Mouse (Mus musculus): ENCODE data around the gene E2f7.

E2f7 gene

DNA sequence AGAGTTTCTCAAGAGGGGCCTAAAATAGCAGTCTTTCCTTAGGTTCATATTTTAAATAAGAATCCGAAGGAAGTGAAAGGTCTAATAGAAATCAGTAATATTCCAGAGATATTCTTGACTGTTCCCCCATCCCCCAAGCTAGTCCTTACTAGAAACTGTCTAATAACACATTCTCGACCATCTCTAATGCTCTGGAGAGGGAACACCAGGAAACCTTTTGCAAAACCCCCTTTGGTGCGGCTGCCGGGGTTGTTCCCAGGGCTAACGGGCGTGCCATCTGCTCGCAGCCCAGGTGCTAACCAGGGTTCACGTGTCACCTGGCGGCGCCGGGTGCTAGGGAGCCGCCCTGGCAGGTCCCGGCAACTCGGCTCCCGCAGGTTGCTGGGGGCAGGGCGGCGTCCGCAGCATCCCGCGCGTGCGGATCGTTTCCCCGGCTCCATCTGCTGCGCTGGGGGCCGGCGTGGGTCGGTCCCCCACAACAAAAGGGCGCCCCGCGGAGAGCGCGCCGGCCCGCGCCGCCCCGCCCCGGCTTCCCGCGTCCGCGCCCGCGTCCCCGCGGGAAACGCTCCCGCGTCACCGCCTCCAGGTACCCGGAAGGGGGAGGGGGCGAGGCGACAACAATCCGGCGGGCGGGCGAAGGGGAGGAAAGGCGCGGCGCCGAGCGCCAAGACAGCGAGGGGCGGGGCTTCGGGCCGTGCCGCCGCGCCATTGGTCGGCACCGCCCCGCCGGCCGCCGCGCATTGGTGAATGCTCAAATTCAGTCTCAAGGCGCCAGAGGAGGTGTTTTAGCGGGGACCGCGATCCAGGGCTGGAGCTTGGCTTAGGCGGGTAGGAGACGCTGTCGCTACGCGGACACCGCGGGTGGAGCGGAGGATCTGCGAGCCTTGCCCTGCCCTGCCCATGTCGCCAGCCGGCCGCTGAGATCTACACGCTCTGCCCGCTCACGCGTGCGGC, at the start of gene E2f7:
TSS of gene E2f7 (plus strand) at position 754 of the 954 bp plus-strand sequence.
- DNase-seq (ENCODE audit: low read depth), result peak; percentile 73

- DNase-seq (ENCODE audit: low read depth), result no peak
Measured at GRCm38 (mm10) chr10:110701276-110701675, 44.0 kb upstream of the E2f7 start.

GRCm38 (mm10) chr10:110705672-110706071, 39.6 kb upstream of the E2f7 start:
- peak; percentile 5 for DNase-seq (ENCODE audit: low read depth)

DNA sequence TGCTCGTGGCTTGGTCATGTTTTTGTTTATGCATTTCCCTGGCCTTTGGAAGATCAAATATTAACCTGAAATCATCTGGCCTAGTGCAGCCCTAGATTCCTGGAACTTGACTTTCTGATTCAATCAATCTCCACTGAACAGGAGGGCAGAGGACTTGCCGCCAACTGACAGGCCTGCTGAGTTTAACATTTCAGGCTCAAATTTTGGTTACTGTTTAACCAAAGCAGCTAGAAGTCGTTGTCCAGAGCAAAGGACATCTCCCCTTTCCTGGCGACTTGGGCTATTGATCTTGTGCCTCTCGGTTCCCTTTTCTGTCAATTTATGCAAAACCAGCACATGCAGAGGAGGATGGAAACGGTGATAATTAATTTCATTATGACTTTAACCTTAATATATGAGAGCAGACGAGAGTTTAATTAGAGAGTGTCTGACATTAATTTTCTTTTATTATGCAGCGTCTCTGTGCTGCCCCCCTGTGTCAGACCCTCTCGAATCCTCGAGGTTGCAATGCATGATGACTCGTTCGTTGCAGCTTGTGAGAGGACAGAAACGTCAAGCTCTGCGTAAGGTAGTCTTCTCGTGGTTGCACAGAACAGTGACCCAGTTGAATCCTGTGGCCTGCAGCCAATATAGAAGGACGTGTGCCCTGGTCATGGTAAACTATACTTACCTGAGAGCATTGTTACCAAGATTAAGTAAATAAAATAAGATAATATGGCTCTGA, 37.7 kb upstream of the E2f7 start:
- no peak for DNase-seq (ENCODE audit: low read depth)

GRCm38 (mm10) chr10:110716887-110717286, 28.4 kb upstream of the E2f7 start:
- DNase-seq (ENCODE audit: low read depth), result no peak

DNA sequence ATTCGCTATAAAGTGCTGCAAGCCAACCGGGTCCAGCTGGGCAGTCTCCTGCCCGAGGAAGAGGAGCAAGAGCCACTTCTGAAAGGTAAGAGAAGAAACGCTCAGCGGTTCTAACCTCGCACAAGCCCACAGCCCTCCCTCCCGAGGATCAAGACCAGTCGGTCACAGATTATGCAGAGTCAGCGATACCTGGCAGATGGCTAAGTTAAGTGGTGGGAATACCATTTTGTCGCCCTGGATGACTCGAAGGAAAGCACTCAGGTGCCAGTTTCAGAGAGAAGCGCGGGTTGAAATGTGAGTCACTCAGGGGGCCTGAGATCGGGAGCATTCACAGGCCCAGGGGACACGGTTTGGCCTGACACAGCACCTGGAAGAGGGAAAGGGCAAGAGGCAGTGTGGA, 18.8 kb upstream of the E2f7 start:
- no peak for DNase-seq (ENCODE audit: low read depth)

GRCm38 (mm10) chr10:110727816-110728215, 17.4 kb upstream of the E2f7 start:
- peak; percentile 45 for DNase-seq (ENCODE audit: low read depth)

DNA sequence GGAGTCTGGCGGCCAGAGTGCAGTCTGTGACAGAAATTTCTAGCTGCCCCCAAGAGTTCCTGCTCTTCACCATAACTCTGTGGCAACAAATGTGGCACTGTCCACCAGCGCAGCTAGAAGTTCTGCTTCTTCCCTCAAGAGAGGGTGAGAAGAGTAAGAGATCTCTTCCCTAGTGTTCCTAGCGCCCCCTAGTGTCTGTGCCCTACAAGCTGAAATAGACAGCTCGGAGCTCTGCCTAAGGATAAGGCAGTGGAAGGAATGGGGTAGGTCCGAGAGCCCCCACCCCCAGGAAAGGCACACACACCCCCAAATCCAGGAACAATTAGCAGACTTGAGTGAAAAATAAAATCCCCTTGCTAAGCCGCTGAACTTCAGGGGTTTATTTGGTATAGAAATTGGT, 11.9 kb upstream of the E2f7 start:
- DNase-seq (ENCODE audit: low read depth), result peak; percentile 71

DNA sequence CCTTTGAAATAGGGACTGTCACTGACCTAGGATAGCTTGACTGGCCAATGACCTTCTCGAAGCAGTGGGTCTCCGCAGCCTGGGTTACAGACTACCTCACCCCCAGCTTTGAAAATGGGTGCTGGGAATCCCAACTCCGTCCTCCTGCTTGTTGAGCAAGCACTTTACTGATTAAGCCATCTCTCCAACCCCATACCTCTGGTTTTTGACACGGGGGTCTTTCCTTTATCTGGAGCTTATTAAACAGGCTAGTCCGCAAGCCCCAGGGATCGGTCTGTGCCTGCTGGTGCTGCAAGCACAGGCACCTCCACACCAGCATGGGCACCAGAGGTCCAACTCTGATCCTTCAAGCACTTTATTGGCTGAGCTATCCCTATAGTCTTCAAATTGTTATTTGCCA, 1.5 kb upstream of the E2f7 start:
- DNase-seq (ENCODE audit: low read depth), result no peak

DNA sequence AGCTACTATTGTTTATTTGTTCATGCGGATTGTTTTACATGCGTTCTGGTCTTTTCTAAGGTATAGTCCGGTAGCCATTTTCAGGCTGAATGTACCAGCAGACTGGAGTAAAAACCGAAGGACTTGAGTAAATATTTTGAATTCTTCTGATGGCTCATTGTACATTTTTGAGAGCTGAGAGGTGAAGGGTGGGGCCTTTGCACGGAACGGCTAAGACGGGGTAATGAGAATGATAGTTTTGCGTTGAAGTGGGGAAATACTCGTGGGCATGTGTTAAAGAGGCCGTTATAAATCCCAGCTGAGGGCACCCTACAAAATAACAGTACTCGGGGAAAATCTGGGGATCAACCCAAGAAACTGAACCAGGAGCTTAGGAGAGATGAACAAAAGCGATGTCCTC, 1.1 kb upstream of the E2f7 start:
- no peak for DNase-seq (ENCODE audit: low read depth)

GRCm38 (mm10) chr10:110745640-110746032, 397 bp downstream of the E2f7 start:
- DNase-seq (ENCODE audit: low read depth), result no peak

DNA sequence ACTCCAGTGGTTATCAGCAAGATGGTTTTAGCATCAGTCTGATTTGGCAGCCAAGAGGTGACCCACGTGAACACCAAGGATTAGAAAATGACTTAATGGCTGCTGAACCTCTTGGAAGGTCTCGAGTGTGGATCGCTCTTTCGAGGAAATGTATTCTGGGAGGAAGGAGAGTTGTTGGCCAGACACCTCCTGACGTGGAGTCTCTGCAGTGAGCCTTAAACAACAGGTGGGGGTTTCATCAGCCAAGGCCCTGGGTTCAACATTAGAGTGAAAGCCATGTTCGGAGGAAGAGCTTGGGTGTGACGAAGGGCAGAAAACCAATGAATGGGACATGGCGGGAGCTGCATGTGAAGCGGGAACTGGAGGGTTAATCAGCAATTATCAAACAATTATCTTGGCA, 3.8 kb downstream of the E2f7 start:
- DNase-seq (ENCODE audit: low read depth), result no peak

DNA sequence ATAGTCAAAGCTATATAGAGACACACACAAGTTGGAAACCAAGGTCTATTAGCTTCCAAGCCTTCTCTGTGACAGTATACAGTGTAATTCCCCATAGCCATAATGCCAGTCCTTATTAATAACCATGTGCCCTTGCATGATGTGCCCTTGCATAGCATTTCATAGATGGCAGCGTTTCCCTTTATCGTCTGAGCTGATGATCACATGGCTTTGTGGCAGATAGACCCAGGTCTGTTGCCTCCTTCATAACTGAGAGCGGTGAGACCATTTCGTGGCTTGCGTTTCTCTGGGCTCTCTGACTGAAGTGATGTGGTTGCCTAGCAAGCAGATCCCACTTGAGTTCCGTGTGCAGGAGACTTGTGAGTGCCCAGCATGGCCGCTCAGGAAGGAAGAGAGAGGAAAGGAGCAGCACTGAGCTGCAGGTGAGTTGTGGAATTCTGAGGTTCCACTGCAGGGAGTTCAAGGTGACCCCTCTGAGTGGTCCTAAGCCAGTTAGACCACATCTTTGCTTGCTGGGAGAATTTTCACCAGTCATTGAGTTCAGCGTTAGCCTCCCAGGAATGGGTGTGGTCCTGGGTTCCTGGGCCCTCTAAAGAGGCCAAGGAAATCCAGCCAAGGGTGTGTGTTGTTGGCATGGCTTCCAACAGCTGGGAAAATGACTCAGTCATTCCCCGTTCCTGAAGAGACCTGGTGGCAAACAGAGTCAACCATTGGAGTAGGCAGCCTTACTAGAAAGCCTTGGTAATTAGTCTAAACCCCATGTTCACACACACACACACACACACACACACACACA, 4.5 kb downstream of the E2f7 start:
- no peak for DNase-seq (ENCODE audit: low read depth)

DNA sequence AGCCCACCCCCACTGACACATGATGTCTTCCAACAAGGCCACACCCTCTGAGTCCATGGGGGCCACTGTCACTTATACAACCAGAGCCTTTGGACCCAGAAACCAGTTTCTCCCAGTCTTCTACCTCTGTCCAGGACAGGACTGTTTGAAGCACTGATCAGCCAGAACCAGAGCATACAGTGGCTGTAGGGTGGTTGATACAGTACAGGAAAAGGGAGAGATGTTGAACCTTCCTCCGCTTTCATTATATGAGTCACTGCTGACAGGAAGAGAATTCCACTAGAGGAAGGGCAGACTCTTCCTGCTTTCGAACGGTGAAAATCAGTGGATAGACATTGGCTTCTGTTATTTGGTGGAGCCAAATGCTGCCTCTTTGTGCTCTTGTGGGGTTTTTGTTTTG, 7.6 kb downstream of the E2f7 start:
- no peak for DNase-seq (ENCODE audit: low read depth)

DNA sequence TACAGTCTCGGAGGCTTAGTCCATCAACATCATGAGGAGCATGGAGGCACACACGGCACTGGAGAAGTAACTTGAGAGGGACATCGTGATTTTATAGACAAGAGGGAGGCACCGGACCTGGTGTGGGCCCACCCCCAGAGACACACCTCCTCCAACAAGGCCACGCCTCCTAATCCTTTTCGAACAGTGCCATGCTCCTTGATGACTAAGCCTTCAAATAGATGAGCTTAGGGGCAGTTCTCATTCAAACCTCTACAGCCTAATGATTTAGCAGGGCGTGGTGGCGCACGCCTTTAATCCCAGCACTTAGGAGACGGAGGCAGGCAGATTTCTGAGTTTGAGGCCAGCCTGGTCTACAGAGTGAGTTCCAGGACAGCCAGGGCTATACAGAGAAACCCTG, 10.3 kb downstream of the E2f7 start:
- DNase-seq (ENCODE audit: low read depth), result no peak

DNA sequence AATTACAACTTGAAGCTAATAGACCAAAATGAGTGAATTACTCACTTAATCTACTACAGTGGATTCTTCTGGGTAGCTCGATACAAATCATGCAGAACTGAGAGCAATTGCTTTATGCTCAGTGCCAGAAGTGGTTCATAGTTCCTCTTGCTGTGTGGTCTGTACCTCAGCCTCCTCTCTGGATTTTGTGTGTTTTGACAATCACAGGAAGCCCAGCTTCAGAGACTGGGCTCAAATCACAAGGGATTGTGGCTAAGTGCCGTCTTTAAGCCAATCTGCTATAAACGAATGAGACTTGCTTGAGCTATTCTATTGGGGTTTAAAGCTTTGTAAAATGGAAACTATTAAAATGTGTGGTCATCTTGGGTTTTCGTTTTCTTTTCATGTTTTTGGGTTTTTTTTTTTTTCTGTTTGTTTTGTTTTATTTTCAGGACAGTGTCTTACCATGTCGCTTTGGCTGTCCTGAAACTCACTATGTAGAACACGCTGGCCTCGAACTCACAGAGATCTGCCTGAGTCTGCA, 11.1 kb downstream of the E2f7 start:
- no peak for DNase-seq (ENCODE audit: low read depth)

DNA sequence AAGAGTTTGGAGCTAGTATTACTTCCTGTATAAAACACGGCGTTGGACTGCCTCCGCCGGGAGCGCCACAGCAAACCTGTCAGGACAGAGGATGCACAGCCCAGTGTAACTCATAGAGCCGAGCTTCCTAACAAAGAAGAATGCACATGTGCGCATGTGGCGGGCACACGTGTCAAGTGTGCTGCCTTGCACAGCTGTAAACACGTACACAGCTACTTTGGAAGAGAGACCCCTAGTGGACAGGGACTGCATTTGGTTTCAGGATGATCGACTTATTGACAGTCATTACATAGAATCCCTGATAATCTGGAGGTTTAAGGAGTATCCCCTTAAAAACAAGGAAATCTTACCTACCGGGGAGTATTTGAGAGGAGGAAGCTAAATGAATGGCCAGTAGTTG, 15.3 kb downstream of the E2f7 start:
- peak; percentile 31 for DNase-seq (ENCODE audit: low read depth)

GRCm38 (mm10) chr10:110762134-110762884, 17.1 kb downstream of the E2f7 start:
- no peak for DNase-seq (ENCODE audit: low read depth)

DNA sequence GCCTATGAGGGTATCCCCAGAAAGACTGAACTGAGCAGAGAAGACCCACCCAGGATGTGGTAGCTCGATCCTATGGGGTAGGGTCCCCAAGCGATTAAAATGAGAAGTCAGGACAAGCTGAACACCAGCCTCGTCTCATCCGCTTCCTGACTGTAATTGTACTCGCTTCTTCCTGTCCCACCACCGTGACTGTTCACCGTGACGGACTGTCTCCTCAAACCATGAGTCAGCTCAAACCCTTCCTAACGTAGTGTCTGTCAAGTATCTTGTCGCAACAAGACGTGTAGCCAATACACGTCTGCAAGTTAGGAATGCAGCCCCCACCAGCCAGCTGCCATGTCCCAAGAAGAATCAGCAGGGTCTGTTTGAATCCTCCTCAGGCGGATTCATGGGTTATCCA, 18.2 kb downstream of the E2f7 start:
- DNase-seq (ENCODE audit: low read depth), result no peak

- DNase-seq (ENCODE audit: low read depth), result no peak
Measured at GRCm38 (mm10) chr10:110769538-110769937, 24.3 kb downstream of the E2f7 start.

DNA sequence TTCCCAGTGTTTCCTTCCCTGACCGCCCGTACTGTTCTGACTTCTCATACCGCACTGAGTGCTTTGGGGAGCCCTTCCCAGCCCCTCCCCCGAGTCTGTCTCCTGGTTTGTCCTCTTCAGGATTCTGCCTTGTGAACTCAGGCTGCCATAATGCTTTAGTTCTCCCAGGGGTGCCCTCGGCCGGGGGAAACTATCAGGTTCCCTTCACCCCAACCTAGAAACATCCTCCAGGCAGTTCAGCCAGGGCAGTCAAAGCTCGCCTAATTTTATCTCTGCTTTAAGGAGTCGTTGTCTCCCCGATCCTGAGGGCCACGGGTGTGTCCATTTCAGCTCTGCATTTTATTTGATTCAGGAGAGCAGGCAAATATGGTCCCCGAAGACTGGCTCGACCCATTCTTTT, 28.0 kb downstream of the E2f7 start:
- no peak for DNase-seq (ENCODE audit: low read depth)
